Mouse (Mus musculus): ENCODE data around the gene Blcap. TPM values are rescaled to one million over a fixed set of nuclear protein-coding genes. Genes with fewer than 3 reads are reported as not detected.

The Blcap gene
- polyA plus RNA-seq, 1 experiment from 2014 or later, result 8.0 TPM

DNA sequence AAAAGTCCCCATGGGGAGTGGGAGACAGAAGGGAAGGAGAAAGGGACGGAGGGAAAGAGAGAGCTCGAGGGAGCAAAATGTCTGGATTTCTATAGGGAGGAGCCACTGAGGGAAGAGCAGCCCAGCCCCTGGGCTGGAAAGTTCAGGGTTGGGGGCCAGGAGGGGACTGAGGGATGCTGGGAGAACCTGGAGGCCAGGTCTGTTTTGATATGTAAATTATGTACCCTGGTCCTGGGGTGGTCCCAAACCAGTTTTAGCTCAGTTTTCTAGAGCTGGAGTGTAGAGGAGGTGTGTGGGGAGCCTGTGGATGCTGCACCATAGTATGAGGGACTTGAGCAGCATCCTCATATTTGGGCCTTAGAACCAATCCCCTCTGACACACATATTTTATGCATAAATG, 2.2 kb downstream of the Blcap start:
- Histone ChIP-seq H3K27me3 (no peaks in the 10 kb centered on the region), H3K36me3 (replicated peaks) (no peaks in the 10 kb centered on the region), H3K27ac (replicated peaks) (no peak overlapping the region), H3K4me2 (no peak overlapping the region), H3K4me1 (replicated peaks) (peaks cover 34% of the 10 kb centered on the region), H3K9me3 (replicated peaks) (no peaks in the 10 kb centered on the region), H3K9ac (no peak overlapping the region), H3K4me3 (replicated peaks) (no peak overlapping the region)
- no peak for ATAC-seq (ENCODE audit: insufficient read depth)
- 35% methylated on average over 2 of the region's 2 CpGs for WGBS (ENCODE audit: insufficient replicate concordance)

DNA sequence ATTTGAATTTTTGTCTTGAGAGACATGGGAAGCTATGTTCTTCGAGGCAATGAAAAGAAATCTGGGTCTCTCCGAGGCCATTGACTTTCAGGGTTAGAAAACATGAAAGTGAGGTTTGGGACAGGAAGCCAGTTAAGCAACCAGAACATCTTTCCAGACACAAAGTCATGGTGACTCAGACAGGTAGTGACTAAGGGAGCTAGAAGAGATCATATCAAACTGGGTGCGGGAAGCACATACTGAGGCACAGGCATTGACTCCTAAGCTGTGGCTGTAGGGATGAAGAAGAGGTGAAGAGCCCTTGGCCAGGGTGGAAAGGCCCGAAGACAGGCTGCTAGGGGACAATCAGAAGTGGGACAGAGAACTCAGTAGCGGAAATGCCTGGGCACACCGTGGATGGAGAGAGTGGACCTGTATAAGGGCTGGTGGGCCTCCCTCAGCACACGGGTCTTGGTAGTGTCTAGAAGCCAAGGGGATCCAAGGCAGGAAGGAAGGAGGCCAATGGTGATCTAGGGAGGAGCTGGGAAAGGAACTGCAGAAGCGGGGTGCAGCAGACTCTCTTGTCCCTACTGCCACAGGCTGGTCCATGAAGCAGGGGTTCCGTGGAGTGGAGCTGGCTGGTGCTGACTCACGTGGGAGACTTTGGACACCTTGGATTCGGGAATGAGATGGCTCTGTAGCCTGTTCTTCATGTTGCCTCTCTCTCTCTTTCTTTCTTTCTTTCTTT, 3.7 kb downstream of the Blcap start:
- Histone ChIP-seq H3K27ac (replicated peaks) (no peak overlapping the region), H3K9ac (peak overlapping the region; percentile 73; the same call in 1 of the 2 replicates), H3K4me3 (replicated peaks) (peak overlapping the region; percentile 80), H3K9me3 (replicated peaks) (no peaks in the 10 kb centered on the region), H3K4me1 (replicated peaks) (peaks cover 34% of the 10 kb centered on the region), H3K27me3 (0 out of 2 replicates have a peak, but pooled peaks cover under 1% of the 10 kb centered on the region), H3K4me2 (peak overlapping the region; percentile 86), H3K36me3 (replicated peaks) (no peaks in the 10 kb centered on the region)
- 62% methylated on average over 11 of the region's 11 CpGs for WGBS (ENCODE audit: insufficient replicate concordance)
- no peak for ATAC-seq (ENCODE audit: insufficient read depth)

DNA sequence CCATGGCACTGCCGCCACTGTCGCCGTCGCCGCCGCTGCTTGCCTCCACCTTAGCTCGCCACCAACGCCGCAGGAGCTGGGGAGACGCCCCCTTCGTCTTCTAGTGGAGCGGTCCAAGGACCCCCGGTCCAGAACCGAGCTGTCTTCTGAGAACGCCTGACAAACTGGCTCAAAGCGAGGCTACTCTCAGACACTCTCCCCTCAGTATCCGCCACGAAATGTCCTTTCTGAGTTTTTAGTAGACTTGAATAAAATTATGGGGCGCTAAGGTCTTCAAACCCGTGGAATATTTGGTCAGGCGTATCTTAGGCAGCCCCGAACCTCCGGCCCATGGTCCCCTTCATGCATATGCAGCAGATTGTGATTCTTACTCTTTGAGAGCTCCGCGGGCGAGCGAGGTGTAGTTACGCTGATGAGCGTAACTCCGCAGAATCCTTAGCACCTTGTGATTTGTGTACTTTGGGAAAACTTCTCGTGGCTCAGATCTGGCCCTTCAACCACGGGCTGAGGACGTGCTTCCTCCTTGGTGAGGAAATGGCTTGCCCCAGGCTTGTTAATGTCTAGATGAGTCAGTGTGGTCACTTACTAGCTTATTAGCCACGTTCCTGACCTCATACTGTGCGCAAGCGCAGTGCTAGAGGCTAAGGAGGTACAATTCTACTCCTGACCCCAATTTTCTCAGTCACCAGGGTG, 4.7 kb downstream of the Blcap start:
- Histone ChIP-seq H3K9ac (peak overlapping the region; percentile 73), H3K4me3 (replicated peaks) (peak overlapping the region; percentile 80), H3K4me1 (replicated peaks) (peaks cover 34% of the 10 kb centered on the region), H3K27me3 (peaks cover 11% of the 10 kb centered on the region), H3K36me3 (replicated peaks) (peaks cover 4% of the 10 kb centered on the region; the same call in 1 of the 2 replicates), H3K27ac (replicated peaks) (peak overlapping the region; percentile 78), H3K4me2 (peak overlapping the region; percentile 86), H3K9me3 (replicated peaks) (no peaks in the 10 kb centered on the region)
- ATAC-seq (ENCODE audit: insufficient read depth), result peak; percentile 83
- under 1% methylated on average over 36 of the region's 36 CpGs for WGBS (ENCODE audit: insufficient replicate concordance)

DNA sequence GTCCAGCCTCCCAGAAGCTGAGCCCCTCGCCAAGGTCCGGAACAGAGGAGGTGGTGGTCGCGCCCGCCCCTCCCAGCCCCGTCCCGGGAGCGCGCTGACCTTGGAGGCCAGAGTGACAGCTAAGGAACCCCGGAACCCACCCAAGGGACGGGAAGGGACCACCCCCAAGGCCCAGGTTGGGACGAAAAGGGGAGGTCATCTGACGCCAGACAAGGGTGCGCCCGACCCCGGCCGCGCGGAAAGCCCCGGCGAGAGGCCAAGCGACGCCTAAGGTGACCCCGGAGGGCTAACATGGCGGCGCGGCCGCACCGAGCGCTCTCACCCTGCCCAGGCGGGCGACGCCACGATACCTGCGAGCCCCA, 5.2 kb downstream of the Blcap start:
- Histone ChIP-seq H3K4me2 (peak overlapping the region; percentile 86), H3K9ac (peak overlapping the region; percentile 73), H3K4me1 (replicated peaks) (peaks cover 32% of the 10 kb centered on the region), H3K36me3 (replicated peaks) (peaks cover 9% of the 10 kb centered on the region; the same call in 1 of the 2 replicates), H3K4me3 (replicated peaks) (peak overlapping the region; percentile 80), H3K9me3 (replicated peaks) (no peaks in the 10 kb centered on the region), H3K27ac (replicated peaks) (no peak overlapping the region), H3K27me3 (peaks cover 16% of the 10 kb centered on the region)
- no peak; the same call in 1 of the 2 replicates for ATAC-seq (ENCODE audit: insufficient read depth)
- under 1% methylated on average over 35 of the region's 35 CpGs for WGBS (ENCODE audit: insufficient replicate concordance)

DNA sequence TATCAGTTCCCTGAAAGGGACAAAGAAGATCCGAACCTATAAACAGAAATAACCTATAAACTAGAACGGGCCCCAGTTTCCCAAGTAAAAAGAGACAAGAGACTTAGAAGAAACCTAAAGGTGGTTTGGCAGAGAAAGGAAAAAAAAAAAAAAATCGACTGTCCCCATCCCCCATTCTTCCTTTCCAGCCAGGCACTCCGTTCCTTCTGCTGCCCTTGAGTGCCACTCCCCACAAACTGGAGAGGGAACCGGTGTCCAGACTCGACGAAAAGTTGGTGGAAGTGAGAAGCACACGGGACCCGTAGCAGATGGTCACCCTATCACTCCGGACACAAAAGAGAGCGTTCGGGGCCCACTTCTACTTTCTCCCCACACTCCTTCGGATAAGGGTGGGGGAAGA, 5.6 kb downstream of the Blcap start:
- H3K27me3 ChIP-seq, result peaks cover 19% of the 10 kb centered on the region
- H3K4me2 ChIP-seq, result peak overlapping the region; percentile 86
- H3K4me3 ChIP-seq (replicated peaks), result peak overlapping the region; percentile 80
- 5% methylated on average over 13 of the region's 13 CpGs for WGBS (ENCODE audit: insufficient replicate concordance)
- peaks cover 9% of the 10 kb centered on the region; the same call in 1 of the 2 replicates for H3K36me3 ChIP-seq (replicated peaks)
- peaks cover 32% of the 10 kb centered on the region for H3K4me1 ChIP-seq (replicated peaks)
- no peak for ATAC-seq (ENCODE audit: insufficient read depth)
- H3K9ac ChIP-seq, result peak overlapping the region; percentile 73; the same call in 1 of the 2 replicates
- no peaks in the 10 kb centered on the region for H3K9me3 ChIP-seq (replicated peaks)
- H3K27ac ChIP-seq (replicated peaks), result no peak overlapping the region

DNA sequence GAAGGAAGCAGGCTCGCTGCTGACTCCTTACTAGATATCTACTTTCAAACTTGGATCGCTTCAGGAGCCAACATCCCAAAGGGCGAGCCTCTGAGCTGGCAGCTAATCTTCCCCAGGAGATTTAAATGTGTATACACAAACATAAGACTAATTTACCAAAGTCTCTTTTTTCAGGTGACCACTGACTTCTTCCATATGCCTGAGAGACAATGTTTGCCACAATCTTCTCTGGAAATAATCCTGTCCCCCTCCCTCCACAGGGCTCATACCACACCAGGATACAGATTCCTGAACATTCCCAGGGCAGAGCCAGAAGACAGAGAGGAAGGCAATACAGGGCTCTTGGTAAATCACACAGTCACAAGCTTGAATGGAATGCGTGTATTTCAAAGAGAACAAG, 6.4 kb downstream of the Blcap start:
- ATAC-seq (ENCODE audit: insufficient read depth), result no peak
- Histone ChIP-seq H3K4me2 (peak overlapping the region; percentile 86; the same call in 1 of the 2 replicates), H3K27me3 (peaks cover 26% of the 10 kb centered on the region), H3K9ac (no peak overlapping the region), H3K36me3 (replicated peaks) (peaks cover 11% of the 10 kb centered on the region; the same call in 1 of the 2 replicates), H3K9me3 (replicated peaks) (no peaks in the 10 kb centered on the region), H3K4me3 (replicated peaks) (peak overlapping the region; percentile 80; the same call in 1 of the 2 replicates), H3K27ac (replicated peaks) (no peak overlapping the region), H3K4me1 (replicated peaks) (peaks cover 36% of the 10 kb centered on the region)
- WGBS (ENCODE audit: insufficient replicate concordance), result 72% methylated on average over 4 of the region's 4 CpGs

DNA sequence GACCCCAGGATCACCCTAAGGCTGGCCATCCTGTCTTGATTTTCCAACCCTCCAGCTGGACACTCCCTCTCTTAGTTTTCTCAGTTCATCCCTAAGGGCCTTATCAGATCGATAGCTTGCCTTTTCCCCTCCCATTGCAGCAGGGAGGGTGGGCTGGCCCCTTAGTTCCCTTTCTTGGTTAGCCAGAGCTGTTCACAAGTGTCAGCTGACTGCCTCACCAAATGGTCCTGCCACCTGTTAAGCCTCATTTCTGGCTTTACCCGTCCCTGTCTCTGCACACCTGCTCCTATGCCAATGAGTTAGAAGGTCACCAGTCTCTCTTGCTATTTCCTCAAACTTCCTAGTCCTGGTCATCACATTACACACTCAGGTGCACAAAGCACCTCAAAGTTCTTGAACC, 8.0 kb downstream of the Blcap start:
- peaks cover 42% of the 10 kb centered on the region for H3K27me3 ChIP-seq
- peaks cover 11% of the 10 kb centered on the region; the same call in 1 of the 2 replicates for H3K36me3 ChIP-seq (replicated peaks)
- WGBS (ENCODE audit: insufficient replicate concordance), result 36% methylated on average over 2 of the region's 2 CpGs
- H3K4me1 ChIP-seq (replicated peaks), result peaks cover 36% of the 10 kb centered on the region
- H3K9me3 ChIP-seq (replicated peaks), result no peaks in the 10 kb centered on the region
- no peak overlapping the region for H3K9ac ChIP-seq
- H3K4me2 ChIP-seq, result no peak overlapping the region
- no peak for ATAC-seq (ENCODE audit: insufficient read depth)
- no peak overlapping the region for H3K27ac ChIP-seq (replicated peaks)
- no peak overlapping the region for H3K4me3 ChIP-seq (replicated peaks)

DNA sequence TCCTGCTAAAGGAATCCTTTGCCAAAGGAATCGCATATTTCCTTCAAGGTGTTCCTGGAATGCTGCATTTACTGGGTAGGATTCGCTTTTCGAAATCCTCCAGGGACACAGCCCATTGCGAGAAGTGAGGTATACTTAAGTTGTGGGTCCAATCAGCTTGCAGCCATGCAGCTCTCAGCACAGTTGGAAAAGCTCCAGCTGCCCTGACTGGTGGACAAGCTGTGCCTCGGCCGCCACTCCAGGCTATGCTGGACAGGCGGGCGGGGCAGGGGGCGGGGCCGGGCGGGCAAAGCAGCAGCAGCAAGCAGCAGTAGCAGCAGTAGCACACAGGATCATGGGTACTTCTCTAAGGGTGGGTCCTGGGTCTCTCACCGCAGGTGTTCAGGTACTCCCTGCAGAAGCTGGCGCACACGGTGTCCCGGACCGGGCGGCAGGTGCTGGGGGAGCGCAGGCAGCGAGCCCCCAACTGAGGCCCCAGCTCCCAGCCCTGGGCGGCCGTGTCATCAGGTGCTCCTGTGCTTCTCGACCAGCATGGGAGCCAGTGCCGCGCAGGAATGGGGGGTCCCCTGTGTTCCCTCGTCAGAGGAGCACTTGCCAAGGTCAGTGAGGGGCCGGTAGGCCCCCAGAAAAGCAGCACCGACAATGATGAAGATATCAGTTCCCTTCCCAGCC, 9.8 kb downstream of the Blcap start:
- peak; percentile 45; the same call in 1 of the 2 replicates for ATAC-seq (ENCODE audit: insufficient read depth)
- peaks cover 14% of the 10 kb centered on the region; the same call in 1 of the 2 replicates for H3K36me3 ChIP-seq (replicated peaks)
- H3K27ac ChIP-seq (replicated peaks), result no peak overlapping the region
- H3K4me1 ChIP-seq (replicated peaks), result peaks cover 24% of the 10 kb centered on the region
- peak overlapping the region; percentile 46 for H3K4me2 ChIP-seq
- no peak overlapping the region for H3K4me3 ChIP-seq (replicated peaks)
- 52% methylated on average over 27 of the region's 27 CpGs for WGBS (ENCODE audit: insufficient replicate concordance)
- peaks cover 42% of the 10 kb centered on the region for H3K27me3 ChIP-seq
- H3K9ac ChIP-seq, result no peak overlapping the region
- H3K9me3 ChIP-seq (replicated peaks), result no peaks in the 10 kb centered on the region

DNA sequence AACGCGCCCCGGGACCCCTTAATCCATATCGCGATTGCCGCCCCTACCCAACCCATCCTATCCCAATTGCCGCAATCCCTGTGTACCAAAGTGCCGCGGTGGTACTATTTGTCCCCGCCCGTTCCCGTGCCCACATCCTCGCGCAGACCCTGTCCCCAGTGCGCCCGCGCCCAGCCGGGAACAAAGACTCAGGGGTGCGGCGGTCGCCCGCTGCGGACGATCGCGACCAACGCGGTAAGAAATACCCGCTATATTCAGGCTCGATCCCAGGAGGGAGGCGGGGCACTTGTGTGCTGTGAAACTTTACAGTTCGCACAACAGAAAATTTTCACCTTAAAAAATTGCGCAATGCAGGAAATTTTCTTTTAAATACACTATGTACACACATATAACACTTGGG, 10.8 kb downstream of the Blcap start:
- no peak for ATAC-seq (ENCODE audit: insufficient read depth)
- H3K4me2 ChIP-seq, result peak overlapping the region; percentile 45
- H3K27me3 ChIP-seq, result peaks cover 42% of the 10 kb centered on the region
- no peaks in the 10 kb centered on the region for H3K9me3 ChIP-seq (replicated peaks)
- H3K9ac ChIP-seq, result no peak overlapping the region
- peak overlapping the region; percentile 22 for H3K4me3 ChIP-seq (replicated peaks)
- H3K27ac ChIP-seq (replicated peaks), result no peak overlapping the region
- H3K36me3 ChIP-seq (replicated peaks), result peaks cover 14% of the 10 kb centered on the region; the same call in 1 of the 2 replicates
- 50% methylated on average over 33 of the region's 33 CpGs for WGBS (ENCODE audit: insufficient replicate concordance)
- H3K4me1 ChIP-seq (replicated peaks), result peaks cover 14% of the 10 kb centered on the region; the same call in 1 of the 2 replicates

DNA sequence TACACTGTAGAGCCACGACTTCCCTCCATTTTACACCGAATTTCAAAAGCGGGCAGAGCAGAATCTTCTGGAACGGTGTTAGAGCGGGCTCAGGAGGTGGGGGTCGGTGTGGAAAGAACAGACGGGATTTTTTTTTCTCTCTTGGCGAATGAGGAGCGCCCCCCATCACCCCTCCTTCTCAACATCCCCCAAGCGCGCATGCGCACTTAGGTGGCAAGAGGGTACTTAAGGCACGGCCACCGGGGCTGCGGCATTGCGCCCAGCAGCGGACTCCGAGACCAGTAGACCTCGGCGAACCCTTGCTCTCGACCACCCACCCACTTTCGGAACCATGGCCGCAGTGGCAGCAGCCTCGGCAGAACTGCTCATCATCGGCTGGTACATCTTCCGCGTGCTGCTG, 11.2 kb downstream of the Blcap start, which contains the start of gene Nnat:
TSS of gene Nnat (plus strand) at position 221 of the 400 bp plus-strand sequence.
- Histone ChIP-seq H3K27ac (replicated peaks) (no peak within 1 kb of the TSS), H3K9me3 (replicated peaks) (no peaks in the 10 kb centered on the region), H3K4me2 (peak within 1 kb of the TSS; percentile 46), H3K4me1 (replicated peaks) (peaks cover 10% of the 10 kb centered on the region; the same call in 1 of the 2 replicates), H3K27me3 (peaks cover 42% of the 10 kb centered on the region), H3K36me3 (replicated peaks) (peaks cover 14% of the 10 kb centered on the region; the same call in 1 of the 2 replicates), H3K9ac (no peak within 1 kb of the TSS), H3K4me3 (replicated peaks) (peak within 1 kb of the TSS; percentile 22)
- ATAC-seq (ENCODE audit: insufficient read depth), result no peak
- WGBS (ENCODE audit: insufficient replicate concordance), result 56% methylated on average over 27 of the region's 27 CpGs

Data from liver, embryonic 15.5 days (tissue).